ENCODE assay signal across 8 mouse cellular contexts in the genomic region with DNA sequence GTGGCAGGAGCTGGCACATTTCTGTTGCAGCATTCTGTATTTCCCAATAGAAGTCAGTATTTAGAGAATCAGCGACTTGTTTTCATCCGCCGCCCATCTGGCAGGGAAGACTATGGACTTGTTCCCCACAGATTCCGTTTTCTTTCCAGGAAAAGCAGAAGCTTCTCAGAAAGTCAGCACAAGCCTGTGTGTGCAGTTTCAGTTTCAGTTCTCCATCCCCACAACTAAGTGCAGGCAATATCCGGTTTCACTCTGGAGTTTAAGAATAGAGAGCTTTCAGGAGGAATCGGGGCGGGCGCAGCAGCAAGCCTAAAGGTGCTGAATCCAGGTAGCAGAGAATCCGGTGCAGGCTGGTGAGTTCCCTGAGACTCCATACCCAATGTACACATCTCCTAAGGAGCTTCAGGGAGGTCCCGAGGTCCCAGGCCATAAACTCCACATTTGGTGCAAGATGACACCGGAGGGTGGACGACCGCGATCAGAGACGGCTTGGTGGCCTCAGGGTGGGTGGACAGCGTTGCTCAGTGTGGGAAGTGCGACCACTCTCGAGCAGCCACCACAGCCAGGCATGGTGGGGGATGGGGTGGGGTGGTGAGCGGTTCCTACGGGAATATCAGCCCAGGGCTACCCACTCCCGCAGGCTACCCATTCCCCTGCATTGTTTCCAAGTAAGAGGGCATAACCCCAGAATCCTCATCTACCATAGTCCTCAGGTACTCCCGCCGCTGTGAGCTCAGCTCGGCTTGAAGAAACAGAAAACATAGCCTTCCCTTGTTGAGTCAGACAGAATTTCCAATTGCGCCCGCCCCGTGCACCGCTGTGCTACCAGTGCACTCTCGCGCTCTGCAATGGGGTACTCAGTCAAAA. TPM values are rescaled to one million over a fixed set of nuclear protein-coding genes. Genes with fewer than 3 reads are reported as not detected.
DNase-seq lines count a peak whose midpoint lies in the region; ATAC-seq lines count a peak whose summit lies in the region.

Gbp7 (plus strand) TSS at position 256 of the 867 bp plus-strand sequence.

- peak within 1 kb of the TSS; percentile 50 for H3K4me3 ChIP-seq in forebrain, embryonic 12.5 days (replicated peaks)
- H3K4me3 ChIP-seq in liver, embryonic 16.5 days (ENCODE audit: low read depth, low read length): peak within 1 kb of the TSS; percentile 70
- H3K4me3 ChIP-seq in neural tube, embryonic 12.5 days: peak within 1 kb of the TSS; percentile 53

- ATAC-seq in forebrain, embryonic 12.5 days (ENCODE audit: low FRiP score): peak; percentile 77; the same call in 1 of the 2 replicates
- ATAC-seq in liver, embryonic 16.5 days (ENCODE audit: low read depth): peak; percentile 66
- peak; percentile 86 for ATAC-seq in neural tube, embryonic 12.5 days (ENCODE audit: low FRiP score, low read depth)

- WGBS in forebrain, embryonic 12.5 days: 1% methylated on average over 30 of the region's 30 CpGs
- under 1% methylated on average over 30 of the region's 30 CpGs for WGBS in liver, embryonic 16.5 days (ENCODE audit: insufficient replicate concordance)
- WGBS in neural tube, embryonic 12.5 days: 2% methylated on average over 30 of the region's 30 CpGs

- peaks cover 15% of the 10 kb centered on the region; the same call in 1 of the 2 replicates for H3K27me3 ChIP-seq in forebrain, embryonic 12.5 days
- no peaks in the 10 kb centered on the region for H3K27me3 ChIP-seq in liver, embryonic 16.5 days (ENCODE audit: control insufficient read depth, insufficient read depth, low read depth, low read length)
- H3K27me3 ChIP-seq in neural tube, embryonic 12.5 days (replicated peaks): 0 out of 2 replicates have a peak, but pooled peaks cover 3% of the 10 kb centered on the region

- no peak within 1 kb of the TSS for H3K27ac ChIP-seq in forebrain, embryonic 12.5 days
- H3K27ac ChIP-seq in liver, embryonic 16.5 days (ENCODE audit: low read length): no peak within 1 kb of the TSS
- no peak within 1 kb of the TSS for H3K27ac ChIP-seq in neural tube, embryonic 12.5 days

- intact Hi-C loops in heart, postnatal 10 days (cut with DNase I): loop anchor here (2.0 to 5.0 kb wide), 2 partner anchors 30 to 33 kb away; partner anchors contain the start of gene Gbp3

- peak; percentile 83 for DNase-seq in CD4-positive, CD25-positive, alpha-beta regulatory T cell, adult 2 months (ENCODE audit: low read depth, low spot score)
- peak; percentile 3 to 10 for DNase-seq in adrenal gland, postnatal 4 days (ENCODE audit: low spot score in 2 of 2)
- DNase-seq in heart, postnatal 10 days: peak; percentile 63 to 65
- peak; percentile 45 to 61 for DNase-seq in kidney, postnatal 4 days
- DNase-seq in testis, postnatal 10 days (ENCODE audit: low spot score): peak; percentile 59

- no peaks in the 10 kb centered on the region for H3K36me3 ChIP-seq in forebrain, embryonic 12.5 days (replicated peaks)
- no peaks in the 10 kb centered on the region for H3K36me3 ChIP-seq in liver, embryonic 16.5 days (ENCODE audit: control insufficient read depth, insufficient read depth)
- no peaks in the 10 kb centered on the region for H3K36me3 ChIP-seq in neural tube, embryonic 12.5 days

- H3K4me1 ChIP-seq in forebrain, embryonic 12.5 days: peaks cover 13% of the 10 kb centered on the region
- no peaks in the 10 kb centered on the region for H3K4me1 ChIP-seq in liver, embryonic 16.5 days (ENCODE audit: control insufficient read depth, low read depth, low read length)
- H3K4me1 ChIP-seq in neural tube, embryonic 12.5 days: no peaks in the 10 kb centered on the region; the same call in 1 of the 2 replicates

- H3K4me2 ChIP-seq in forebrain, embryonic 12.5 days: peak within 1 kb of the TSS; percentile 91
- H3K4me2 ChIP-seq in liver, embryonic 16.5 days (ENCODE audit: low read depth, low read length): peak within 1 kb of the TSS; percentile 79
- peak within 1 kb of the TSS; percentile 95 for H3K4me2 ChIP-seq in neural tube, embryonic 12.5 days (replicated peaks)

- no peaks in the 10 kb centered on the region for H3K9me3 ChIP-seq in forebrain, embryonic 12.5 days
- H3K9me3 ChIP-seq in liver, embryonic 16.5 days (replicated peaks; ENCODE audit: control insufficient read depth, low read length): no peaks in the 10 kb centered on the region
- H3K9me3 ChIP-seq in neural tube, embryonic 12.5 days: no peaks in the 10 kb centered on the region

- H3K9ac ChIP-seq in forebrain, embryonic 12.5 days: peak within 1 kb of the TSS; percentile 50
- H3K9ac ChIP-seq in liver, embryonic 16.5 days (ENCODE audit: low read depth, low read length): peak within 1 kb of the TSS; percentile 58
- H3K9ac ChIP-seq in neural tube, embryonic 12.5 days: peak within 1 kb of the TSS; percentile 58

RNA-seq across cellular contexts. Expression of gene Gbp7, which starts in this region (rescaled TPM):
- total RNA-seq in adrenal gland, postnatal 4 days (2021): 10 to 100 TPM; 11.0 to 13.1 TPM
- 1.1 and 1.3 TPM in 2 replicates for polyA plus RNA-seq in forebrain, embryonic 12.5 days (2016; fragmentation: Nextera tagmentation; extraction: Ambion mirVana)
- 10 to 100 TPM in 1 of 2 experiments, 1 to 10 TPM in 1; 7.1 to 10.5 TPM for total RNA-seq in heart, postnatal 10 days (2021)
- polyA plus RNA-seq in liver, embryonic 16.5 days (2015; fragmentation: Nextera tagmentation; extraction: Ambion mirVana): 3.0 and 3.6 TPM in 2 replicates
- 1.0 and 1.3 TPM in 2 replicates for polyA plus RNA-seq in neural tube, embryonic 12.5 days (2016; fragmentation: Nextera tagmentation; extraction: Ambion mirVana)

Comparison
In these comparisons a context has a peak if more than half of its experiments do, and no peak if none do; other contexts are left out.
1. DNase-seq: peak in every context shown above with its lines; median percentile 83 in CD4-positive, CD25-positive, alpha-beta regulatory T cell, adult 2 months; 64 in heart, postnatal 10 days; 59 in testis, postnatal 10 days; 53 in kidney, postnatal 4 days; 6 in adrenal gland, postnatal 4 days.